Mouse (Mus musculus): Measurements from ENCODE around the gene Il10.

DNA sequence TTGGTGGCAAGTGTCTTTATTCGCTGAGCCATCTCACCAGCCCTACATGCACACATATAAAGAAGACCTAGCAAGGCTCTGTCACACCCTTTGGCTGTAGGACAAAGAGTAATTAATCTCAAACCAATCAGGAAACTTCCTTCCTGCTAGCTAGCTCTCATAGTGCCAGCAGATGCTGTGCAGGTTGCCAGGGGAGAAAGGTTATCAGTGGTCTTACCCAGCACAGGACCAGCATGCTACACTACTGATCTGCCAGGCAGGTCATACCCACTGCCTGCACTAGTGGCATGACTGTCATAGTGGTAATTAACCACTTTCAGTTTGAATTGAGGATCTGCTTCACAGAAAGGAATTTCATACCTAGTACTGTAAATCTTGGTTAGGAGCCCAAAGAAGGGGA lies 29.2 kb upstream of the Il10 start:
- TF ChIP-seq CHD2 (IDR thresholded peaks at IDR 0.05; ENCODE audit: low read length) (no peak), TBP (conservative IDR thresholded peaks at IDR 0.05; ENCODE audit: low read depth, low read length) (no peak), POLR2A (IDR thresholded peaks at IDR 0.05; ENCODE audit: low read depth, low read length) (no peak), ETS1 (conservative IDR thresholded peaks at IDR 0.05; ENCODE audit: low read depth, low read length) (no peak), ELF1 (IDR thresholded peaks at IDR 0.05; ENCODE audit: low read depth, low read length) (no peak), MXI1 (IDR thresholded peaks at IDR 0.05; ENCODE audit: low read depth, low read length) (no peak), CTCF (conservative IDR thresholded peaks at IDR 0.05 in 1 of 2, IDR thresholded peaks at IDR 0.05 in 1 of 2; ENCODE audit: low read depth in 2 of 2, low read length in 2 of 2) (no peak), ZMIZ1 (IDR thresholded peaks at IDR 0.05; ENCODE audit: low read depth, low read length) (no peak), RAD21 (IDR thresholded peaks at IDR 0.05; ENCODE audit: low read depth, low read length) (no peak)
